Mouse (Mus musculus): ENCODE data around the gene Serhl. TPM values are rescaled to one million over a fixed set of nuclear protein-coding genes. Genes with fewer than 3 reads are reported as not detected.

Serhl gene
- polyA plus RNA-seq, 1 experiment: 36.2 TPM

- Histone ChIP-seq H3K4me1 (ENCODE audit: control insufficient read depth, insufficient read depth, low read length) (peaks cover 3% of the 10 kb centered on the region; the same call in 1 of the 2 replicates), H3K27ac (ENCODE audit: insufficient read depth, low read depth, low read length) (no peak overlapping the region; the same call in 1 of the 2 replicates), H3K4me3 (ENCODE audit: insufficient read depth, low read length) (peak overlapping the region; percentile 83)
- TF ChIP-seq POLR2A (IDR thresholded peaks at IDR 0.05; ENCODE audit: borderline replicate concordance, low read depth, low read length): no peak
Measured at GRCm38 (mm10) chr15:83099533-83100331, 10.4 kb downstream of the Serhl start.

- Histone ChIP-seq H3K4me3 (ENCODE audit: insufficient read depth, low read length) (peak overlapping the region; percentile 83), H3K27ac (ENCODE audit: insufficient read depth, low read depth, low read length) (peak overlapping the region; percentile 30; the same call in 1 of the 2 replicates), H3K4me1 (ENCODE audit: control insufficient read depth, insufficient read depth, low read length) (peaks cover 3% of the 10 kb centered on the region; the same call in 1 of the 2 replicates)
- TF ChIP-seq CTCF (IDR thresholded peaks at IDR 0.05; ENCODE audit: low read depth, low read length) (no peak), POLR2A (IDR thresholded peaks at IDR 0.05; ENCODE audit: borderline replicate concordance, low read depth, low read length) (no peak)
Measured at GRCm38 (mm10) chr15:83100332-83100662, 11.0 kb downstream of the Serhl start.

DNA sequence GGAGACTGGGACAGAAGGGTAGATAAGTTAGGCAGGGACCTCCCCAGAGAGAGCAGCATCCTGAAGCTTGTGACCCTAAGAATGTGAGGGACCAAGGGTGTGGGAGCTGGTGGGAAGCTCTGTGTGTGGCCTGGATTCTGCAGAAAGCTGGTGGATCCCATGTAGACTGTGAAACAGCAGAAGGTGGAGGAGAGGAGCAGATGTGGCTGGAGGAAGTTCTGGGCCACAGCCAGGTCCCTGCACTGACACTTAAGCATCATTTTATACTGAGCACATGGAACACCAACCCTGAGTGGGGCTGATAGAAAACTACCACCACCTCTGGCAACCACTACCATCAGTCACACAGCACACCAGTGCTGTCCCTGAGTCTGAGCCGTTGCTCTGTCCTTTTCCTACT is 13.8 kb downstream of the Serhl start:
- no peak overlapping the region for H3K27ac ChIP-seq (ENCODE audit: insufficient read depth, low read depth, low read length)

GRCm38 (mm10) chr15:83106426-83106825 is 17.1 kb downstream of the Serhl start:
- Histone ChIP-seq H3K4me1 (ENCODE audit: control insufficient read depth, insufficient read depth, low read length) (no peaks in the 10 kb centered on the region), H3K4me3 (ENCODE audit: insufficient read depth, low read length) (no peak overlapping the region), H3K27ac (ENCODE audit: insufficient read depth, low read depth, low read length) (no peak overlapping the region)
- TF ChIP-seq CTCF (IDR thresholded peaks at IDR 0.05; ENCODE audit: low read depth, low read length): no peak
- TF ChIP-seq POLR2A (IDR thresholded peaks at IDR 0.05; ENCODE audit: borderline replicate concordance, low read depth, low read length): no peak

More for the DNA sequence above, 13.8 kb downstream of the Serhl start:
- H3K4me3 ChIP-seq (ENCODE audit: insufficient read depth, low read length): no peak overlapping the region
- peaks cover 3% of the 10 kb centered on the region; the same call in 1 of the 2 replicates for H3K4me1 ChIP-seq (ENCODE audit: control insufficient read depth, insufficient read depth, low read length)
- TF ChIP-seq POLR2A (IDR thresholded peaks at IDR 0.05; ENCODE audit: borderline replicate concordance, low read depth, low read length): no peak
- no peak for TF ChIP-seq CTCF (IDR thresholded peaks at IDR 0.05; ENCODE audit: low read depth, low read length)

DNA sequence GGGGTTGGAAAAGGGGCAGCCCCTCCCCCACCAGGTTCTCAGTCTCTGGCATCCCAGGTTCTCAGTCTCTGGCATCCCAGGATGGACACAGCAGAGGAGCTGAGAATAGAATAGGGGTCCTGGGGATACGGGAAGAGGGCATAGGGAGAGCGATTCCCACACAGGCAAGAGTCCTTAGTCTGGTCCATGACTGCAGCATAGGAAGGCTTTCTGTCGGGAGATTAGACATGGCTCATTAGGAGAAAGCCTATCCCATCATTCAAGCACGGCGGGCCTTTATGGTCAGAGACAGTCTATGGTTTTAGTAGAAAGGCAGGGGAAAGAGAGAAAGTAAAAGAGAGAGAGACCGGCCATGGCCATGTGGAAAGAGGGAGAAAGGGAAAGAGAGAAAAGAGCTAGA is 18.5 kb downstream of the Serhl start:
- Histone ChIP-seq H3K4me1 (ENCODE audit: control insufficient read depth, insufficient read depth, low read length) (no peaks in the 10 kb centered on the region), H3K4me3 (ENCODE audit: insufficient read depth, low read length) (no peak overlapping the region), H3K27ac (ENCODE audit: insufficient read depth, low read depth, low read length) (no peak overlapping the region)
- TF ChIP-seq CTCF (IDR thresholded peaks at IDR 0.05; ENCODE audit: low read depth, low read length) (no peak), POLR2A (IDR thresholded peaks at IDR 0.05; ENCODE audit: borderline replicate concordance, low read depth, low read length) (no peak)

- TF ChIP-seq CTCF (IDR thresholded peaks at IDR 0.05; ENCODE audit: low read depth, low read length) (no peak), POLR2A (IDR thresholded peaks at IDR 0.05; ENCODE audit: borderline replicate concordance, low read depth, low read length) (no peak)
- H3K4me1 ChIP-seq (ENCODE audit: control insufficient read depth, insufficient read depth, low read length): no peaks in the 10 kb centered on the region
- H3K27ac ChIP-seq (ENCODE audit: insufficient read depth, low read depth, low read length): no peak overlapping the region
- no peak overlapping the region for H3K4me3 ChIP-seq (ENCODE audit: insufficient read depth, low read length)
Measured at GRCm38 (mm10) chr15:83111290-83111689, 22.0 kb downstream of the Serhl start.

- H3K4me1 ChIP-seq (ENCODE audit: control insufficient read depth, insufficient read depth, low read length): no peaks in the 10 kb centered on the region
- H3K27ac ChIP-seq (ENCODE audit: insufficient read depth, low read depth, low read length): no peak overlapping the region
- TF ChIP-seq CTCF (IDR thresholded peaks at IDR 0.05; ENCODE audit: low read depth, low read length): no peak
- TF ChIP-seq POLR2A (IDR thresholded peaks at IDR 0.05; ENCODE audit: borderline replicate concordance, low read depth, low read length): no peak
- no peak overlapping the region for H3K4me3 ChIP-seq (ENCODE audit: insufficient read depth, low read length)
Measured at GRCm38 (mm10) chr15:83111874-83112273, 22.6 kb downstream of the Serhl start.

DNA sequence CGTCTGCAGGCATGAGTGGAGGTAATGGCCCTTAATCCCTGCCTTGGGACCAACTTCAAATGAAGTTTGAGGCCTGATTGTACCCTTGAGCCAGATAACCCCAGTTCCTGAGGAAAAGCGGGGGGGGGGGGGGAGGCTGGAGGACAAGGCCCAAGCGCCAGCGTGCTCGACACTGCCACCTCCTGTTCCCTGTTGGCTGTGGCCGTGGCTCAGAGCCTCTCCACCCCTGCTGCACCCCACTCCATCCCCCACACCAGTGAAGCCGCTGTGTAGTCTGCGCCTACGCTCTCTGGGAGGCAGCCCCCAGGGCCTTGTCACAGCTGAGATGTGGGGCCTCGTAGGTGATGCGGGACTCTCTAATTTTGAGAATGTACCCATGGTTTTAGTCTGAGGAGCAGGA is 23.6 kb downstream of the Serhl start:
- Histone ChIP-seq H3K4me1 (ENCODE audit: control insufficient read depth, insufficient read depth, low read length) (no peaks in the 10 kb centered on the region), H3K4me3 (ENCODE audit: insufficient read depth, low read length) (no peak overlapping the region), H3K27ac (ENCODE audit: insufficient read depth, low read depth, low read length) (no peak overlapping the region)
- no peak for TF ChIP-seq POLR2A (IDR thresholded peaks at IDR 0.05; ENCODE audit: borderline replicate concordance, low read depth, low read length)

DNA sequence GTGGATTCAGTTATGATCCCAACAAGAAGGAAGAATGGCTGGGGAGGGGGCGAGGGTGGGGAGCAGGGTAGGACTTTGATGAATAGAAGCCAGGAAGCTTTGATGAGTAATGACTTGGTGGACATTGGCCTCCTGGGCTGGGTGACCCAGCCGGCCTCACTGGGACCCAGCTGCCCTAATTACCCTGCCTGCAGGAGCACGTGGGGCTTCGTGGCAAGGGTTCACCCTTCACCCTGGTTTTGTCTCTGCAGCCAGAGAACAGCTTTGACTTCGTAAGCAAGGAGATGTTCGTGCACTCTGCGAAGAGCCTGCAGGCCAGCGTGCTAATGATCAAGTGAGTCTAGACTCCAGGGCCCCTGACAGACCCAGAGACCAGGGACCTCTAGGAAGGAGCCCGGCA is 24.8 kb downstream of the Serhl start:
- TF ChIP-seq CTCF (IDR thresholded peaks at IDR 0.05; ENCODE audit: low read depth, low read length) (no peak), POLR2A (IDR thresholded peaks at IDR 0.05; ENCODE audit: borderline replicate concordance, low read depth, low read length) (no peak)
- Histone ChIP-seq H3K27ac (ENCODE audit: insufficient read depth, low read depth, low read length) (no peak overlapping the region), H3K4me3 (ENCODE audit: insufficient read depth, low read length) (no peak overlapping the region), H3K4me1 (ENCODE audit: control insufficient read depth, insufficient read depth, low read length) (no peaks in the 10 kb centered on the region)

DNA sequence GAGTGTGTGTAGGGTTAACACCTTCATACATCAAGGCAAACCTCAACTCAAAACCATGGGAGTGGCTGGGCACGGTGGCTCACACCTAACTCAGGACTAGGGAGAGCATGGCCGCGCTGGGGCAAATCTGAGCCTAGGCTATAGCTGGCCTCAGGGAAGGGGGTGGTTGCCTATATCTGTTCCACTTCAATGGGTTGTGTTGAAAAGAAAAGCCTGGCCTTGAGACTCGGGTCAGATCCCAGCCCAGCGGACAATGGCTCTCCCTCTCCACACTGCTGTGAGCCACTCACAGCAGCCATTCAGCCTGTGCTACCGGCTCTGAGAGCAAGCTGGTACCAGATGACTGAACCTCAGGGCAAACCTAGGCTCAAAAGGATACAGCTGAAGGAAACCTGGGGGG is 25.8 kb downstream of the Serhl start:
- TF ChIP-seq CTCF (IDR thresholded peaks at IDR 0.05; ENCODE audit: low read depth, low read length): no peak
- no peak for TF ChIP-seq POLR2A (IDR thresholded peaks at IDR 0.05; ENCODE audit: borderline replicate concordance, low read depth, low read length)
- H3K4me3 ChIP-seq (ENCODE audit: insufficient read depth, low read length): no peak overlapping the region
- no peaks in the 10 kb centered on the region for H3K4me1 ChIP-seq (ENCODE audit: control insufficient read depth, insufficient read depth, low read length)
- no peak overlapping the region for H3K27ac ChIP-seq (ENCODE audit: insufficient read depth, low read depth, low read length)

Data from bone marrow macrophage, adult 2 months (primary cell).